Mouse (Mus musculus): Measurements from ENCODE around the gene Iqsec3. TPM values are rescaled to one million over a fixed set of nuclear protein-coding genes. Genes with fewer than 3 reads are reported as not detected.

Gene Iqsec3
- polyA plus RNA-seq, 1 experiment: 75.7 TPM

DNA sequence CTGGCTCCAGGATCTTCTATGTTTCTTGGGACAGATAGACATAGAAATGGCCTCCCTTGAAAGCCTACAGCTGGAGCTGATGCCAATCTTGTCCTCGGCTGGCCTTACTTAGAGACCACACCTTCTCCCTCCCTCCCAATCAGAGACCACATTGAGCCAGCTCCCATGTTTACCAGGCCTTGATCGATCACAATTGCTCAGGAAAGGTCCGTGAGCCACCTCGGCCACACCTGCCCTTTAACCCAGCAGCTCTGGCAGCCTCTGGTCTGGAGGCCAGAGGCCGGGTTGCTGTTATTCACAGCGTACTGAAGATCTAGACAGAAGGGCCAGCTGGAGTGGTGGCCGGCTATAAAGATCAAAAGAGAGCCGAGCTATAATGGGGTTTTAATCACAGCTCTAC, 127.0 kb downstream of the Iqsec3 start:
- H3K4me1 ChIP-seq (ENCODE audit: control insufficient read depth, insufficient read depth, low read length): no peaks in the 10 kb centered on the region
- no peak overlapping the region for H3K4me3 ChIP-seq (ENCODE audit: insufficient read depth, low read length)
- H3K27ac ChIP-seq (ENCODE audit: insufficient read depth, low read length): no peak overlapping the region
- TF ChIP-seq POLR2A (IDR thresholded peaks at IDR 0.05; ENCODE audit: extremely low read depth, insufficient read depth, low read length) (no peak), CTCF (IDR thresholded peaks at IDR 0.05; ENCODE audit: extremely low read depth, insufficient read depth, low read length) (no peak)

- H3K4me3 ChIP-seq (ENCODE audit: insufficient read depth, low read length): no peak overlapping the region
- H3K4me1 ChIP-seq (ENCODE audit: control insufficient read depth, insufficient read depth, low read length): no peaks in the 10 kb centered on the region
- no peak overlapping the region for H3K27ac ChIP-seq (ENCODE audit: insufficient read depth, low read length)
- TF ChIP-seq POLR2A (IDR thresholded peaks at IDR 0.05; ENCODE audit: extremely low read depth, insufficient read depth, low read length): no peak
Measured at GRCm38 (mm10) chr6:121344329-121344728, 129.1 kb downstream of the Iqsec3 start.

DNA sequence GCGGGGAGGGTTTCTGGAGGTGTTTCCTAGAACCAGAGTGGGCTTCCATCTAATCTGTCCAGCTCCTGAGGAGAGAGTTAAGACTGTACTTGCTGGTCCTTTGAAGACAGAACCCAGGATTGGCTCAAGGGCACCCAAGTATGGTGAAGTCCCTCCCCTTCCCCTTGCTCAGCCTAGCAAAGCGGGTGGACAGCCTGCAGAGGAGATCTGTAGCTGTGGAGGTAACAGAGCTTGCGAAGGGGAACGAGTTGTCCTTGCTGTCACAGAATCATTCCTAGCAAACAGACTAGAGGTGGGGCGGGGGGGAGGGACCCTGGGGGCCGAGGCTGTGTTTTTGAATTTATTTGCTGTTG, 129.7 kb downstream of the Iqsec3 start:
- H3K4me3 ChIP-seq (ENCODE audit: insufficient read depth, low read length): no peak overlapping the region
- H3K4me1 ChIP-seq (ENCODE audit: control insufficient read depth, insufficient read depth, low read length): no peaks in the 10 kb centered on the region
- TF ChIP-seq CTCF (IDR thresholded peaks at IDR 0.05; ENCODE audit: extremely low read depth, insufficient read depth, low read length): no peak
- no peak for TF ChIP-seq POLR2A (IDR thresholded peaks at IDR 0.05; ENCODE audit: extremely low read depth, insufficient read depth, low read length)
- no peak overlapping the region for H3K27ac ChIP-seq (ENCODE audit: insufficient read depth, low read length)

DNA sequence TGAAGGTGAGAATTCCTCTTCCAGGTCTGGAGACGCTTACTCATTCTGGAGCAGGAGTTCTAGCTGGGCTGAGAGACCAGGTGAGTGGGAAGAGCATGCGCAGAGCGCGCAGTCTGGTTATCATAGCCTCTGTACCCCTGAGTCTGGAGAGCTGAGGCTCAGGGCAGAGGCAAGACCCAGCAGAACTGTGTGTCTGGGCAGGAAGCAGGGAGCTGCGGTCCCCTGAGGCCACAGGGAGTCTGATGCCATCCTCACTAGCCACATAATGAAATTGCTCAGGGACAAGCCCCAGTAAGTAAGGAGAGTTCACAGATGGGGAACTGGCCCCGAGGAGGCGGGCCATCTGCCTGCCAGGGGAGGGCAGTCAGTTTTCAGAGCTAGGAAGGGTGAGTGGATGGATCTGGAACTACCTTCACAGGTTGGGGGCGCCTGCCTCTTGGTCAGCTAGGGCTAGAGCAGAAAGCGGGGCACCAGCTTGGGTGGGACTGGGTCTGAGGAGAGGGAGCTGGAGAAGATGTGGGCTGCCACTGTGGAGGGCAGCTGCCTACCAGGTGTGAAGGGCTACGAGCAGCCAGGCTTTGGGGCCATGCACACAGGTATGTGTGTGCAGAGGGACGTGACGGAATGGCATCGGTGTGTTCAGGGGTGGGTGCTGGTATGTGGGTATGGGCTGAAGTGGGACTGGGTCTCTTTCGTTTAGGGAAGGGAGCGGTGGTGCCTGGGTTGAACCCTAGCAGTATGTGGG, 130.3 kb downstream of the Iqsec3 start, which contains the start of gene Slc6a12:
Gene Slc6a12, plus strand, starts transcription at position 51 of the 745 bp plus-strand sequence.
- Histone ChIP-seq H3K4me1 (ENCODE audit: control insufficient read depth, insufficient read depth, low read length) (no peaks in the 10 kb centered on the region), H3K4me3 (ENCODE audit: insufficient read depth, low read length) (no peak within 1 kb of the TSS), H3K27ac (ENCODE audit: insufficient read depth, low read length) (no peak within 1 kb of the TSS)
- TF ChIP-seq CTCF (IDR thresholded peaks at IDR 0.05; ENCODE audit: extremely low read depth, insufficient read depth, low read length) (no peak), POLR2A (IDR thresholded peaks at IDR 0.05; ENCODE audit: extremely low read depth, insufficient read depth, low read length) (no peak)

DNA sequence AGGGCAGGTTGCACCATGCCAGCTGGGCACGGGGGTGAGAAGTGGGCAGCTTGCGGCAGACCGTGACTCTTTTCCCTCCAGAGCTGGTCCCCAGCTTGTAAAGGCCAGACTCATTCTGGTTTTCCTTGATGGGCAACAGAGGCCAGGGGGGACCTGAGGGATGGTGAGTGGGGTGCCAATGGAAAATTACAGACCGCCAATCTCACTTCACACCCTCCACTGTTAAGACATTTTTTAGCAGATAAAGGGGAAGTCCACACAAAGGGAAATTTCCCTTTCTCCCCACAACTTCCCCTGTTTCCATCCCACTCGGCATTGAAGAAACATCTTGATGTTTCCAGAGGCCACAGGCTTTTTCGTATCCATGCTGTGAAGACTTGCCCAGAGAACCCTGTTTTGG, 131.8 kb downstream of the Iqsec3 start:
- no peaks in the 10 kb centered on the region for H3K4me1 ChIP-seq (ENCODE audit: control insufficient read depth, insufficient read depth, low read length)
- TF ChIP-seq POLR2A (IDR thresholded peaks at IDR 0.05; ENCODE audit: extremely low read depth, insufficient read depth, low read length): no peak
- no peak for TF ChIP-seq CTCF (IDR thresholded peaks at IDR 0.05; ENCODE audit: extremely low read depth, insufficient read depth, low read length)
- no peak overlapping the region for H3K4me3 ChIP-seq (ENCODE audit: insufficient read depth, low read length)
- H3K27ac ChIP-seq (ENCODE audit: insufficient read depth, low read length): no peak overlapping the region

DNA sequence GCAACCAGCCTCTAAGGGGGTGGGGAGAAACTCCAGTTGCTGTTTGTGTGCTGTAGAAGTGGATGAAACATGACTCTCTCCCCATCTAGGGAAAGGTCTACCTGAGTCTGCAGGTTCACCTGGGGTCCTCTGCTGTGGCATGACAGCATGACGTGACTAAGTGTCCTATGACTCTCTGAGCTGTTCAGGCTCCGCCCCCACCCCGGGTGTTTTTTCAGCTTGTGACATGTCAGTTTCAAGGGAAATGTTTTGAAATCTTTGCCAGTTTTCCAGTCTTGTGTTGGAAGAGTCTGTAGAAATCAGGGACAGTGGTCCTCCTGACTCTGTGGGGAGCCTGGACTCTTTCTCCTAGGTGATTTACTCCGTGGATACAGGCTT, 135.0 kb downstream of the Iqsec3 start:
- Histone ChIP-seq H3K27ac (ENCODE audit: insufficient read depth, low read length) (no peak overlapping the region), H3K4me3 (ENCODE audit: insufficient read depth, low read length) (no peak overlapping the region), H3K4me1 (ENCODE audit: control insufficient read depth, insufficient read depth, low read length) (no peaks in the 10 kb centered on the region)
- no peak for TF ChIP-seq POLR2A (IDR thresholded peaks at IDR 0.05; ENCODE audit: extremely low read depth, insufficient read depth, low read length)
- TF ChIP-seq CTCF (IDR thresholded peaks at IDR 0.05; ENCODE audit: extremely low read depth, insufficient read depth, low read length): no peak

DNA sequence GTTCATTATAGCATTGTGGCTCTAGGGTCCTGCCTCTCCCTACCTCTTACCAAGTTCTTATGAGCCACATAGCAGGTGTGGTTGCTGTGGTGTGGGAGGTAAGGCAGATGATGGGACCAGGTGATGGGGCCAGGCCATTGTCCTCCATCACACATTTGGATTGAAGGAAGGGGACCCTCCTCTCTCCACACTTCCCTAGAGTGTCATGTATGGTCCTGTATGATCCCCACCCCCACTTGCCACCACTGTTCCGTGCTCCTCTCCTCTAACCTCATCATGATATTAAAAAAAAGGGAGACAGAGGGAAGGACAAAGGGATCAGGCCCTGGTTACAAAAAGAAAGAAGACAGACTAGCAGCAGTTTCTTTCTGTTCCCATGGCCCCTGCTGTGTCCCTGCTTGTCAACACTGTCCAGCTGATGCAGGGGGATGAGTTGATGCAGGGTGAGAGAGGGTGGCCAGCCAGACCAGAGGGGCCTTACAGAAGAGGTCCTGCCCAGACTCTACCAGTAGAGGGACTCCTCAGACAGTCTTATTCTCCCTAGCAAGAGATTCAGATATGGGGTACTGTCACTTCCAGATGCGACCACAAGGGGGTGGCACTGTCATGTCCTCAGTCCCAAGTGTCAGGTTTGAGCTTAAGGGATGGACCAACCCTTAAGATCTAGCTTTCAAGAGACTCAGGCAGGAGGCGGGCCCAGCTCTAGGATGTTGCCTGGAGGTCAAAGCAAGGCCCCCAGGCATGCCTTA, 135.5 kb downstream of the Iqsec3 start:
- Histone ChIP-seq H3K4me3 (ENCODE audit: insufficient read depth, low read length) (no peak overlapping the region), H3K27ac (ENCODE audit: insufficient read depth, low read length) (no peak overlapping the region), H3K4me1 (ENCODE audit: control insufficient read depth, insufficient read depth, low read length) (no peaks in the 10 kb centered on the region)
- no peak for TF ChIP-seq POLR2A (IDR thresholded peaks at IDR 0.05; ENCODE audit: extremely low read depth, insufficient read depth, low read length)
- peak; percentile 88 for TF ChIP-seq CTCF (IDR thresholded peaks at IDR 0.05; ENCODE audit: extremely low read depth, insufficient read depth, low read length)

- no peak for TF ChIP-seq POLR2A (IDR thresholded peaks at IDR 0.05; ENCODE audit: extremely low read depth, insufficient read depth, low read length)
- TF ChIP-seq CTCF (IDR thresholded peaks at IDR 0.05; ENCODE audit: extremely low read depth, insufficient read depth, low read length): no peak
- Histone ChIP-seq H3K4me3 (ENCODE audit: insufficient read depth, low read length) (no peak overlapping the region), H3K27ac (ENCODE audit: insufficient read depth, low read length) (no peak overlapping the region), H3K4me1 (ENCODE audit: control insufficient read depth, insufficient read depth, low read length) (no peaks in the 10 kb centered on the region)
Measured at GRCm38 (mm10) chr6:121337229-121337628, 136.2 kb downstream of the Iqsec3 start.

DNA sequence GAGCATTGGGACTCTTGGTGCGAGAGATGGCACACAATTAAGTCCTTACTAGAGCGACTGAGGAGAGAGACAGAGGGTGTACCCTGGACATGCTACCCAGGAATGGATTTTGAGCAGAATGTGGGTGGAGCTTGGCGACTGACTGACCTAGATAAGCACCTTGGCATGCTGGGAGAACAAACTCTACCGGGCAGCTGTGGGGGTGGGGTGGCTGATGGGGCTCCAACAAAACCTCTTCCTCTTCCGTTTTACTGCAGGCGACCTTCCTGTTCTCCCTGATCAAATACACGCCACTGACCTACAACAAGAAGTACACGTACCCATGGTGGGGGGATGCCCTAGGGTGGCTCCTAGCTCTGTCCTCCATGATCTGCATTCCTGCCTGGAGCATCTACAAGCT, 136.9 kb downstream of the Iqsec3 start:
- no peak for TF ChIP-seq CTCF (IDR thresholded peaks at IDR 0.05; ENCODE audit: extremely low read depth, insufficient read depth, low read length)
- no peak for TF ChIP-seq POLR2A (IDR thresholded peaks at IDR 0.05; ENCODE audit: extremely low read depth, insufficient read depth, low read length)

GRCm38 (mm10) chr6:121335841-121336240, 137.6 kb downstream of the Iqsec3 start:
- H3K4me3 ChIP-seq (ENCODE audit: insufficient read depth, low read length): no peak overlapping the region
- no peaks in the 10 kb centered on the region for H3K4me1 ChIP-seq (ENCODE audit: control insufficient read depth, insufficient read depth, low read length)
- no peak overlapping the region for H3K27ac ChIP-seq (ENCODE audit: insufficient read depth, low read length)
- TF ChIP-seq POLR2A (IDR thresholded peaks at IDR 0.05; ENCODE audit: extremely low read depth, insufficient read depth, low read length): no peak
- TF ChIP-seq CTCF (IDR thresholded peaks at IDR 0.05; ENCODE audit: extremely low read depth, insufficient read depth, low read length): no peak

More for the DNA sequence above, 136.9 kb downstream of the Iqsec3 start:
- Histone ChIP-seq H3K27ac (ENCODE audit: insufficient read depth, low read length) (no peak overlapping the region), H3K4me1 (ENCODE audit: control insufficient read depth, insufficient read depth, low read length) (no peaks in the 10 kb centered on the region), H3K4me3 (ENCODE audit: insufficient read depth, low read length) (no peak overlapping the region)

All from cortical plate, adult 2 months (tissue).